Mouse (Mus musculus) kidney, embryonic 15.5 days (tissue): ENCODE data around the gene Hoxa6. TPM values are rescaled to one million over a fixed set of nuclear protein-coding genes. Genes with fewer than 3 reads are reported as not detected.

Experiments
- ATAC-seq: fragments of 200-750 bp; cut with Nextera tagmentation; replicated peaks from 2 replicates; pipeline ENCODE4 v1.8.0; 2017; ENCODE audit warnings: moderate TSS enrichment; ENCODE audit not compliant: low FRiP score
- H3K27ac ChIP-seq: fragments of 300-500 bp; sonication (generic); 2 replicates; pipeline ENCODE4 v1.5.1; 2015; ENCODE audit warnings: mild to moderate bottlenecking, inconsistent platforms
- H3K27me3 ChIP-seq: fragments of 300-500 bp; sonication (generic); 2 replicates; pipeline ENCODE4 v1.6.1; 2015; ENCODE audit warnings: inconsistent platforms
- H3K36me3 ChIP-seq: fragments of 300-500 bp; sonication (generic); 2 replicates; pipeline ENCODE4 v1.6.1; 2015; ENCODE audit warnings: inconsistent platforms
- H3K4me1 ChIP-seq: fragments of 300-500 bp; sonication (generic); 2 replicates; pipeline ENCODE4 v1.6.1; 2015; ENCODE audit warnings: inconsistent platforms
- H3K4me2 ChIP-seq: fragments of 300-500 bp; sonication (generic); 2 replicates; pipeline ENCODE4 v1.6.1; 2015; ENCODE audit warnings: moderate library complexity, mild to moderate bottlenecking, inconsistent platforms
- H3K4me3 ChIP-seq: fragments of 300-500 bp; sonication (generic); replicated peaks from 2 replicates; pipeline ENCODE4 v1.5.1; 2015; ENCODE audit warnings: mild to moderate bottlenecking, inconsistent platforms
- H3K9ac ChIP-seq: fragments of 300-500 bp; sonication (generic); 2 replicates; pipeline ENCODE4 v1.6.1; 2015; ENCODE audit warnings: mild to moderate bottlenecking, inconsistent platforms
- H3K9me3 ChIP-seq: fragments of 300-500 bp; sonication (generic); replicated peaks from 2 replicates; pipeline ENCODE4 v1.6.1; 2016; ENCODE audit warnings: inconsistent platforms
- WGBS: fragments of 180-500 bp; shearing (Covaris S2); methylation state at CpG from one replicate; pipeline ENCODE4 v1.1.7; 2015; ENCODE audit warnings: mixed read lengths; 5-methylcytosine and 5-hydroxymethylcytosine counted together
- polyA plus RNA-seq: library from polyadenylated mRNA; unstranded; fragments of >200 nt; fragmentation: Nextera tagmentation; extraction: Ambion mirVana; gene quantifications from 2 replicates; pipeline ENCODE4 v1.2.1, GENCODE M21; 2015

Hoxa6 gene
- polyA plus RNA-seq, 1 experiment from 2014 or later, result 4.3 TPM

- Histone ChIP-seq H3K9ac (no peak overlapping the region), H3K27ac (0 out of 2 replicates have a peak overlapping the region, but pooled peaks have one; percentile 2), H3K36me3 (0 out of 2 replicates have a peak, but pooled peaks cover 10% of the 10 kb centered on the region), H3K4me2 (no peak overlapping the region), H3K9me3 (no peaks in the 10 kb centered on the region), H3K4me1 (peaks cover 99% of the 10 kb centered on the region), H3K4me3 (no peak overlapping the region), H3K27me3 (no peaks in the 10 kb centered on the region)
- WGBS, result 57% methylated on average over 1 of the region's 1 CpGs
- ATAC-seq, result no peak
These were observed 22.0 kb downstream of the Hoxa6 start for GRCm38 (mm10) chr6:52186500-52186899.

- no peak overlapping the region for H3K4me3 ChIP-seq
- H3K9ac ChIP-seq, result no peak overlapping the region
- H3K36me3 ChIP-seq, result 0 out of 2 replicates have a peak, but pooled peaks cover 10% of the 10 kb centered on the region
- peak overlapping the region; percentile 98 for H3K27ac ChIP-seq
- H3K9me3 ChIP-seq, result no peaks in the 10 kb centered on the region
- no peaks in the 10 kb centered on the region for H3K27me3 ChIP-seq
- peaks cover 100% of the 10 kb centered on the region for H3K4me1 ChIP-seq
- H3K4me2 ChIP-seq, result peak overlapping the region; percentile 45
- ATAC-seq, result no peak
- WGBS, result 28% methylated on average over 3 of the region's 3 CpGs
These were observed 22.7 kb downstream of the Hoxa6 start for GRCm38 (mm10) chr6:52185834-52186233.

- Histone ChIP-seq H3K9me3 (no peaks in the 10 kb centered on the region), H3K27ac (peak overlapping the region; percentile 98), H3K27me3 (no peaks in the 10 kb centered on the region), H3K4me1 (peaks cover 100% of the 10 kb centered on the region), H3K4me2 (peak overlapping the region; percentile 45), H3K9ac (no peak overlapping the region), H3K36me3 (0 out of 2 replicates have a peak, but pooled peaks cover 10% of the 10 kb centered on the region), H3K4me3 (peak overlapping the region; percentile 9; the same call in 1 of the 2 replicates)
- ATAC-seq, result no peak
- WGBS, result 3% methylated on average over 19 of the region's 19 CpGs
These were observed 23.3 kb downstream of the Hoxa6 start for GRCm38 (mm10) chr6:52185222-52185621.

- Histone ChIP-seq H3K4me1 (peaks cover 100% of the 10 kb centered on the region), H3K27me3 (no peaks in the 10 kb centered on the region), H3K4me3 (no peak overlapping the region), H3K36me3 (0 out of 2 replicates have a peak, but pooled peaks cover 10% of the 10 kb centered on the region), H3K9me3 (no peaks in the 10 kb centered on the region), H3K9ac (no peak overlapping the region), H3K4me2 (peak overlapping the region; percentile 45), H3K27ac (peak overlapping the region; percentile 98)
- 19% methylated on average over 6 of the region's 6 CpGs for WGBS
- ATAC-seq, result no peak
These were observed 23.9 kb downstream of the Hoxa6 start for GRCm38 (mm10) chr6:52184668-52185067.

- peak overlapping the region; percentile 45 for H3K4me2 ChIP-seq
- 0 out of 2 replicates have a peak overlapping the region, but pooled peaks have one; percentile 5 for H3K4me3 ChIP-seq
- 0 out of 2 replicates have a peak, but pooled peaks cover 10% of the 10 kb centered on the region for H3K36me3 ChIP-seq
- H3K27me3 ChIP-seq, result no peaks in the 10 kb centered on the region
- H3K9me3 ChIP-seq, result no peaks in the 10 kb centered on the region
- H3K9ac ChIP-seq, result peak overlapping the region; percentile 19; the same call in 1 of the 2 replicates
- H3K4me1 ChIP-seq, result peaks cover 100% of the 10 kb centered on the region
- peak; percentile 63 for ATAC-seq
- peak overlapping the region; percentile 98 for H3K27ac ChIP-seq
- 24% methylated on average over 10 of the region's 10 CpGs for WGBS
These were observed 25.0 kb downstream of the Hoxa6 start for GRCm38 (mm10) chr6:52183311-52184080.

- H3K36me3 ChIP-seq, result 0 out of 2 replicates have a peak, but pooled peaks cover 10% of the 10 kb centered on the region
- 0 out of 2 replicates have a peak, but pooled peaks have one; percentile 16 for ATAC-seq
- H3K4me1 ChIP-seq, result peaks cover 99% of the 10 kb centered on the region
- 13% methylated on average over 1 of the region's 1 CpGs for WGBS
- H3K27ac ChIP-seq, result peak overlapping the region; percentile 98
- no peak overlapping the region for H3K4me3 ChIP-seq
- no peaks in the 10 kb centered on the region for H3K9me3 ChIP-seq
- no peaks in the 10 kb centered on the region for H3K27me3 ChIP-seq
- H3K9ac ChIP-seq, result 0 out of 2 replicates have a peak overlapping the region, but pooled peaks have one; percentile 19
- H3K4me2 ChIP-seq, result peak overlapping the region; percentile 45
These were observed 25.7 kb downstream of the Hoxa6 start for GRCm38 (mm10) chr6:52182793-52183192.

GRCm38 (mm10) chr6:52182030-52182429 is 26.5 kb downstream of the Hoxa6 start:
- H3K27me3 ChIP-seq, result no peaks in the 10 kb centered on the region

GRCm38 (mm10) chr6:52180726-52181125 is 27.8 kb downstream of the Hoxa6 start:
- Histone ChIP-seq H3K9ac (peak overlapping the region; percentile 56), H3K27ac (peak overlapping the region; percentile 98), H3K4me3 (peak overlapping the region; percentile 62), H3K4me1 (peaks cover 96% of the 10 kb centered on the region), H3K27me3 (no peaks in the 10 kb centered on the region), H3K36me3 (0 out of 2 replicates have a peak, but pooled peaks cover 7% of the 10 kb centered on the region), H3K9me3 (no peaks in the 10 kb centered on the region), H3K4me2 (peak overlapping the region; percentile 67)
- WGBS, result 44% methylated on average over 3 of the region's 3 CpGs
- ATAC-seq, result no peak

More at GRCm38 (mm10) chr6:52182030-52182429, 26.5 kb downstream of the Hoxa6 start:
- peaks cover 99% of the 10 kb centered on the region for H3K4me1 ChIP-seq
- no peaks in the 10 kb centered on the region for H3K9me3 ChIP-seq
- H3K4me2 ChIP-seq, result peak overlapping the region; percentile 7; the same call in 1 of the 2 replicates
- H3K4me3 ChIP-seq, result no peak overlapping the region
- peak overlapping the region; percentile 98 for H3K27ac ChIP-seq
- no peak overlapping the region for H3K9ac ChIP-seq
- WGBS, result 30% methylated on average over 2 of the region's 2 CpGs
- 0 out of 2 replicates have a peak, but pooled peaks cover 10% of the 10 kb centered on the region for H3K36me3 ChIP-seq
- no peak for ATAC-seq

- Histone ChIP-seq H3K9me3 (no peaks in the 10 kb centered on the region), H3K4me1 (peaks cover 91% of the 10 kb centered on the region), H3K27me3 (no peaks in the 10 kb centered on the region), H3K36me3 (0 out of 2 replicates have a peak, but pooled peaks cover 7% of the 10 kb centered on the region), H3K4me2 (peak overlapping the region; percentile 67), H3K4me3 (peak overlapping the region; percentile 62), H3K27ac (peak overlapping the region; percentile 98), H3K9ac (peak overlapping the region; percentile 56)
- no peak for ATAC-seq
- WGBS, result 20% methylated on average over 11 of the region's 11 CpGs
These were observed 28.3 kb downstream of the Hoxa6 start for GRCm38 (mm10) chr6:52180213-52180710.

- Histone ChIP-seq H3K27me3 (no peaks in the 10 kb centered on the region), H3K4me1 (peaks cover 91% of the 10 kb centered on the region), H3K4me2 (peak overlapping the region; percentile 67), H3K9me3 (no peaks in the 10 kb centered on the region), H3K27ac (peak overlapping the region; percentile 98), H3K4me3 (peak overlapping the region; percentile 62), H3K36me3 (0 out of 2 replicates have a peak, but pooled peaks cover 7% of the 10 kb centered on the region), H3K9ac (peak overlapping the region; percentile 56)
- no peak for ATAC-seq
- 11% methylated on average over 10 of the region's 10 CpGs for WGBS
These were observed 28.8 kb downstream of the Hoxa6 start for GRCm38 (mm10) chr6:52179690-52180089.

- Histone ChIP-seq H3K9me3 (no peaks in the 10 kb centered on the region), H3K27me3 (no peaks in the 10 kb centered on the region), H3K27ac (peak overlapping the region; percentile 98), H3K4me3 (peak overlapping the region; percentile 62), H3K9ac (peak overlapping the region; percentile 56), H3K4me1 (peaks cover 89% of the 10 kb centered on the region), H3K4me2 (peak overlapping the region; percentile 67), H3K36me3 (0 out of 2 replicates have a peak, but pooled peaks cover 7% of the 10 kb centered on the region)
- WGBS, result 13% methylated on average over 4 of the region's 4 CpGs
- ATAC-seq, result no peak
These were observed 29.4 kb downstream of the Hoxa6 start for GRCm38 (mm10) chr6:52178918-52179665.
